Mouse (Mus musculus) Muller cell, postnatal 12 days (primary cell): ENCODE measurements around the gene Kera.

Experiments
- DNase-seq: peaks from one replicate; pipeline ENCODE4 v3.0.0-alpha.2; 2015; ENCODE audit errors: inconsistent ontology term

Gene Kera

DNA sequence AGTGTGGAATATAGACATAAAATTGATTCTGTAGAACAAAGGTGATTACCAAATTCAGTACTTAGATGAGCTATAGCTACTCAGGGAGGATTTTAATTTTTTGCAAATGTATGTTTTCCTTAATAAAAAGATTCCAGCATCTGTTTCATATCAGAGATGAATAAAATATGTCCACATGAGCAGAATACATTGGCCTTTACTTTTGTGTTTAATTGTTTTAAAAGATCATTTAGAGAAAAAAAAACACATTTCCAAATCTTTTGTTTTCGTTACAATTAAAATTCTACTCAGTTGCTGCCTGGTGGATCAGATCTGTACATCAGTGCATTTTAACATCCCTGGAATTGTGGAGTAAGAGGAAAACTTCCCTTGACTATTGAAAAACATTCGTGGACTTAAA lies at the start of gene Kera:
TSS of gene Kera (plus strand) at position 301 of the 400 bp plus-strand sequence.
- no peak for DNase-seq

DNA sequence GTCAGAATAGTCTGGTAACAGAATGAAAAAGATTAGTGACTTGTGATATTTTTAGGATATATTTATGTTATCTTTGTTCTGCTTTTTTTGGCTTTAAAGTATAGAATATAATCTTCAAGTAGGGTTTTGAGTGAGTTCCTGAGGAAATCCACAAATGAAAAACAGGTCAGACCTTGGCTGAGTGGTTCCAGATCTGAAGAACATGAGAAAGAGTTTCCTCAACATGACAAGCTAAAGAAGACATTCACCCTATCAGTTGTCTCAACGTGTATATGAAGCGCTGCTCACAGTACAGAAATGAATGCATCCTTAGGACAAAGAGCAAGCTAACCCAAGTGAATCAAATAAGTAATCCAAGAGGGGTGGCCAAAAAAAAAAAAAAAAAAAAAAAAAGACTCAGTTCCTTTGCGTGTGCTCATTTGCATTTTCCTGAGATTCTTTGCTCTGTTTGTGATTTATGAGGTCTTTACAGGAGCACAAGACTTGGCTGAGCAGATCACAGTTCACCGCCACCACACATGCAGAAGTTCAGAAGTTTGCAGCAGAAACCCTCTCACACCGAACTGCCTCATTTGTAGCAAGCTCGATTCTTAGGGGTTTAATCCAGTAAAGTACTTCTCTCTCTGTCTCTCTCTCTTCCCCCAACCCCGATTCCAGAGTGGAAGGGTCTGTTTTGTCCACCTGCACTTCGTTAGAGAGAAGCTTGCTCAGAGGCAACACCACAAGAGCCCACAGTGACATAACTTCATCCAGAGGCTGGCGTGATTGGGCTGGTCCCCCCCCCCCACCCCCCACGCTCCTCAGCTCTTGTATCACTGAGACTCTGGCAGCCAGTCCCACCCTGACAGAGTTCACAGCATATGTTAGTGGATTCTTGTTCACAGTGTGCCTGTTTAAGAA lies 41.5 kb upstream of the Kera start, which contains the start of gene Lum:
TSS of gene Lum (plus strand) at position 172 of the 900 bp plus-strand sequence.
- no peak for DNase-seq

DNA sequence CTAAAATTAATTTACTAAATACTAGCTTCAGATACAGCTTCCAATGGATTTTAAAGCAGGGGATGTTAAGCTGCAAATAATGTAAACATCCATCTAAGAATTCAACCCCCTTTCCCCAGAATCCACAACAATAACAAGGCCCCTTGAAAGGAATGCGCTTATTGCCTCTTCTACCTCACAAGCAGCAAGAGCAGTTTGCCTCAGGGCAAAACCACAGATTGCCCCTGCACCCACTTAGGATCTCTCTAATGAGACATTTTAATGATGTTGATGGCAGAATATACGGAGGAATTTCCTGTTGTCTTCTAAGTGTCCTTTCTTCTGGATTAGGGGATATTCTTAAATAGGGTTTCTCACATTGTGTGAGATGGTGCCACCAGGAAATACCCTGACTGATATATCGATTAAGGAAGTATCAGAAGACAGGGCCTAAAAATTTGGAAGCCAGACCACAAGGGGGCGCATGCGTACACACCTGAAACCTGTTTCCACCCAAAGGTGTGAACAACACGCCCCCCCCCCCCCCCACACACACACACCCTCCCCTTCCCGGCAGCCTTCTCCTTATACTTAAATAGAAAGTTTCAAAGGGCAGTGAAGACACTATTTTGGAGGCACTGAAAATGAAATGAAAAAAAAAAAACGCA lies 39.1 kb upstream of the Kera start:
- DNase-seq, result peak; percentile 31

DNA sequence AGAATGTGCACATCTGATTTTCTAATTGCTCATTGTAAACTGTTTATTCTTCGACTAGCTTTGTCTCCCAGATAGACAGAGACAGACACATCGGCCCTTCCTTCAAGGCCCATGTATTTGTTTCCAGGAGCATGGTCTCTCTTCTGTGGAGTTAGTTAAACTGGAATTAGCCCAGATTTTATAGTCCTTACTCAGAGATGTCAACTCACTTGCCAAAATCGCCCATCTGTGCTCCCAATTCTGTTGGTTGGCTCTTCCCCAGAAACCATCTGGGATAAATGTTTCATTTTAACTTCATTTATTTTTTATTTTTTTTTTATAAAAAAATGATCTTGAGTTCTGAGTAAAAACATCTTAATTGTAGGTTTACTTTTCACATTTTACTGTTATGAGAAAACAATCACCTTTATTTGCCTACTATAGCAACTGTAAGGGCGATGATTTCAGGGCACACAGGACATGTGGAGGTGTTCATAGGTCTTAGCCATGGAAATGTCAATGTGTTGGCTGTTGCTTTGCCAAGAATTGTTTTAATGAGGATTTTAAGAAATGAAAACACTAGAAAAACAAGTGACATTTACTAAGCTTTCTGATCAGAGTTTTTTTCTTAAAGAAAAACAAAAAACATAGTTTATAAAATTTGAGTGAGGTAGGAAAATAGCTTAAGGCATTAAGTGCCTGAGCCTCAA lies 24.0 kb upstream of the Kera start:
- DNase-seq, result peak; percentile 64

DNA sequence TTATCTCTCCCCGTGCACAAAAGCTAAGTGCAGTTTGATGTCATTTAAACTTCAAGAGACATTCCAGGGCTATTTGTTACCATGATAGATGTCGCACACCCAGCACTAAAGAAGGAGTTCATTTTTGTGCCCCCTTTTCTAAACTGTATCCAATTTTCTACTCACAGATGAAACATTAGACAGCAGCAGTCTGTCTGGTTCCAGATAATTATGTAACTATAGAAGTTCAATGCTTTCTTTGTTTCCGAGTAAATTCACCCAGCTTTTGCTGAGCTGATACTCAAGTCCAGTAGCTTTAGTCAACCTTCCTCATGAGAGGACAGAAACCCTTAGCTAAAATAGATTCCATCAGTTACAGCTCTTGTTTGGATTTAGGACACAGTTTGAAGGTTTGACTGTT lies 22.5 kb upstream of the Kera start:
- DNase-seq, result peak; percentile 62

DNA sequence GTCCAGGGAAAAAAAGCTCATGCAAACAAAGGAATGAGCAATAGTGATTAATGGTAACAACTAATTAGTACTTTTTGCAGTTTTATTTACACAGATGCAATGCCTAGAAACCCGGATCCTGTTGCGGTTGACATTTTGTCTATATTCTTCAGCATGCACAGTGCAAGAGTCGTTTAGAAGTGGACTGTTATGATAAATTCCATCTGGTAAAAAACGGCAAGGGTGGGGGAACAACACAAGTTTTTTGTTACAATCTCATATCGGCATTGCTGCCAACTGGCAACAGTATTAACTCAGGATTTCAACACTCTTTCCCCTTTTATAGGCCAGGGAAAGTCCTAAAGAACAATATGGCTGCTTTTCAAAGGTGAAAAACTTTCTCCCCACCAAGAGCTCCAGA lies 19.5 kb upstream of the Kera start:
- no peak for DNase-seq

DNA sequence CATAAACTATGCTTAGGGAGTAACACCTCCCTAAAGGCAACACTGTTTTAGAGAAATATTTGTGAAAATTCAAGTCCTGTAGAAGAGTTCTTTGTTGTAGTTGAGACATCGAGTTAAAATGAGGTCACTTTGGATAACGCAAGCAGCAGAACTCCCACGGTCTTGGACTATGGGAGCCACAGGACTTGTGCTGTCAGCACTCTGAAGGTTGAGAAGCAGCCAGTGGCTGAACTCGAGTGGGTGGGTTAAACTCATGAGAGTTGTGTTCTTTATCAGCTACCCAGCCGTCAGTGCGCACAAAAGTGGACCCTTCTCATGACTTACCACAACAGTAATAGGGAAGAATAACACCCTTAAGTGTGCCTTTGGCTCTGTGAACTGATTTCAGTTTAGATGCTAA lies 17.1 kb upstream of the Kera start:
- no peak for DNase-seq

DNA sequence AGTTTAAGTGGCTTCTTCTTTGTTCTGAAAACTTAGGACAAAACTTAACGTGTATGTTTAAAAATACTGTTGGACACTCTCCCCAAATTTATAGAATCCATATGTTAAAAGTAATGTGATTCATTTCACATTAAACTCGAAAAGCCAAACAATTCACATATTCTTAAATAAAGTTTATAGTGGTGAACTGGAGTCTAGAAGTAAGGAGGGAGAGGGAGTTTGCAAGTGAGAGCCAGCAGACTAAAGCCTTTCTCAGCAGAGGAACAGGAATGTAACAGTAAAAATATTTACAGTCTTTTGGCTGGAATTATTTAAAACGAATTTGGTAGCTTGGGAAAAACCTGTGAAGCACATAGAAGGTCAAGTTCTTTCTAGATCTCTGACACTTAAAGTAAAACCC lies 15.6 kb upstream of the Kera start:
- DNase-seq, result no peak

DNA sequence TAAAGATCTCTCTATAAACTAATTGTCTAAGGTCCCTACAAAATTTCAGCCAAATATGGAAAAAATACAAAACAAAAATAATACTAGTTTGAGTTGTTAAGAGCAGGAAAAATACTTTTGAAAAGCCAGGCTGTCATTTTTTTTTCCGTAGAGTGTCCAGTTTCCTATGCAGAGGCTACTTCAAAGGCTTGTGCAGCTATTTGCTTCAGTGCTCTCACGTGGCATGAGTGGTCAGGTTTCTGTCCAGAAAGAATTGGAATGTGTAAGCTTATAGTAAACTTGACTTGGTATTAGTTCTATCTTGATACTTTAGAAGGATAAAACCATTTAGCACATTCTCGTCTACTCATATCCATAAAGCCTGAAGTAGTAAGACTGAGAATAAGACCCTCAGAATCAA lies 15.0 kb upstream of the Kera start:
- DNase-seq, result no peak

DNA sequence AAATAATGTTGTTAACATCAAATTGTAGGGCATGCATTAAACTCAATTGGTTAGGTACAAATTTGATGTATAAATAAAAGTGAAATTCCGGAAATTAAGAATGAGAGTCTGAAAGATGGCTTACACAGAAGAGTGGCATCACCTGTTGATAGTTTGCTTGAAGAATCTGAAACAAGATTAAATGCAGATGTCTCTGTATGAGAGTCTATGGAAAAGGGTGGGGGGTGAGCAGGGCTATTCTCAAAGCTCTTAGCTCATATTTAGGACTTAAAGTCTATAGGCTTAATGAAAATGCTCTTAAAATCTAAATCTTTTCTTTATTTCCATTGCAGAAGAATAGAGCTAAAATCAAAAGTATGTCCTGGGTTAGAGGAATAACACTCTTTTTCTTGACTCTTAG lies 11.0 kb upstream of the Kera start:
- DNase-seq, result no peak

DNA sequence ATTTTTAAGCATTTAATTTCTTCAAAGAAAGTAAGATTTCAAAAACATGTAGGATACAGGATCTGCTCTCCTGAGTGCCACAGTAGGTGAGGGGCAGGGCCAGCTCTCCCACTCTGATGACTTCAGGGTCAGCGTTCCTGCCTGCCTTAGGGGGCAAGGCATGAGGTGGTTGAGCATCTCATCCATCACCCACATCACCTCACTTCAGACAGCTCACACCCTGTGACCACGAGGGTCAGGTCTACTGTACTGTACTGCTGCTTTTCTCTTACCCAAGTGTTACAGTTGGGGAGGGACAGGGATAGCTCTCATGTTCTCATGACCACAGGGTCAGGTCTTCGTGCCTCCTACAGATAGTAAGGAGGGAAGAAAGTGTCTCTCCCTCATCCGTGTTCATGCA lies 4.9 kb upstream of the Kera start:
- no peak for DNase-seq

DNA sequence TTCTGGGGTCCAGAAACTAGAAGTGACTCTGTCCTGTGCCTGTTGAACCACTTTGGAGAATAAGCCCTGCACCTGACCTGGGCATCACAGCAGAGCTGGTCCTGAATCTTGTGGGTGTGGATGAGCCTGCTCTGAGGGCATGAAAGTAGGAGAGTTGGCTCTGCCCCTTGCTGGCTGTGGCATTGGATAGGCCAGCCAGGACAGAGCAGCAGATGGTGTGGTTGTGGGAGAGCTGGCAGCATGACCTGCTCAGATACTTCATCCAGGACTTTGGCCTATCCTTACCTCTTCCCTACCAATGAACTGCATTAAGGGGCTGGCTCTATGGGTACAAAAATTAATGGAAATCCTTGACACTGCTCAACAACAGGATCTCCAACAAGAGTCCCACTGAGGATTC lies 3.4 kb upstream of the Kera start:
- no peak for DNase-seq

DNA sequence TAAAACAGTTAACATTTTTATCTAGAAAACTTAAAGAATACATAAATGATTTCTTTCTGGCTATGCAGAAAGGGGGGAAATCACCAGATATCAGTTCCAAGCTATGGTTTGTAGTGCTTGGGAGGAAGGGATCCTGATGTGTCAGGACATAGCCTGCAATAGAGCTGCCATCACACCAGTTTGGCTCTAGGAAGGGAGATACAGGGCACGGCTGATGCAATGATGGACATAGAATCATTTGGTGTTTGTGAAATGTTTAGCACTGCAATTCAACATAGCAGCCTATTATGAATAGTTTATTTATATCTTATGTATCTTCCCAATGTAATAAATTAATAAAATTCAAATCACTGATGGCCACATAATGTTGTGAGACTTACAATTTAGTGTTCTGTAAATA lies 15.6 kb downstream of the Kera start:
- no peak for DNase-seq

DNA sequence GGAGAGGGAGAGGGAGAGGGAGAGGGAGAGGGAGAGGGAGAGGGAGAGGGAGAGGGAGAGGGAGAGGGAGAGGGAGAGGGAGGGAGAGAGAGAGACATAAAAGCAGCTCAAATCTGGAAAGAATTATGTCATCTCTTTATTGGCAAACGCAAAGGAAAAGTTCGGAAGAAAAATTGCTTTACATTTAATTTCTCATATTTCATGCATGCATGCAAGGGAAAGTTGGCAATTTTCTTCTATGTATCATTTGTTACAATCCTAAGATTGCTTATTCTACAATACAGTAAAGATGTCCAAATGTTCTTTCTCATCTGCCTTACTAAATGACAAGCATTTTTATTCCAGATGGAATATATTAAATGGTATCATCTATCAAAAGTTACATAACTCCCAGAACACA lies 17.7 kb downstream of the Kera start:
- peak; percentile 15 for DNase-seq

DNA sequence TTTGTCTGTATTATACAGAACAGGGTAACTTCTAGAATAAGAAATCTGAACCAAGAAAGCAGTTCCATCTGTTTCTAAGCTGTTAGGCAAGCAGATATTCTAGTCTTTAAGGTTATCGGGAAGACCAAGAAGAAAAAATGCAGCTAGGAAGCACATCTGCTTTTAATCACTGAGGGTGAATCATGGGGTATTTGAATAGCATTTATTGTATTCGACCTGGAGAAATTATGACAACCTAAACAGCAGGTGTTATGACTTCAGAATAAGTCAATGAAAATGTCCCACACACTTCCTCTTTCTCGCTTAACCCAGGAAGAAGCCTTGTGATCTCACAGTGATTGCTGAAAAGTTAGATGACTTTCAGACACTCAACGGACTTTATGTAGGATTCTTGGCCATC lies 18.4 kb downstream of the Kera start:
- no peak for DNase-seq

DNA sequence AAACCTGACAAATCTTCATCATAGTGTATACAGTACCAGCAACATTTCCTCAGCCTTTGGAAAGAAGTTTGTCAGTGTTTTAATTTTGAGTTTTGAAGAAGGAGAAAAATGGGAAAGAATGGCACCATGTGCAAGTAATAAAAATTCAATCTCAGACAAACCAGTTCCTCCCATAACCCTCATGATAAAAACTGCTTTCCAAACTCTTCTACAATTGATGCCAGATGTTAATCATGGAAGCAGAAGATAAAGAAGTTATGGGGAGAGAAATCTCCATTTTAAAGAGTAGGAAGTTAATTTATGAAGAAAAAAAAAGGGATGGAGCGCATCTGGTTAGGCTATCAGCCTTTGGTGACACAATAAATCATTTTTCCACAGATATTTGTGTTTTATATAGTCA lies 19.9 kb downstream of the Kera start:
- DNase-seq, result no peak

DNA sequence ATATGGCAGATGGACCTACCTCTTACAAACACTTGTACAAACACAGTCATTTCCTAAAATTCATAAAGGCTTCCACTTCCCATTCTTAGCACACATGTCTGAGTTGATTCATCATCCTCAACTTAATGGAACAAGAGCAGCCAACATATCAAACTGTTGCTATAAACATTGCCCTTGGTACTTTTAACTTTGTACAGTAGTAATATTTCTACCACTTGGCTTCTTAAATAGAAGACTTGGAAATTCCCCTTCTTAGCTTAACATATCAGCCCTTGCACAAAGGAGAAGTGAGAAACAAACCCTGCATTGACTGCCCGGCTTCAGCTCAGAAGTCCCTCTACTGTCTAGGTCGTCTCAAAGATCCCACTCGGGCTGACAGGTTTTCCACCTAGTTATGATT lies 24.4 kb downstream of the Kera start:
- no peak for DNase-seq

DNA sequence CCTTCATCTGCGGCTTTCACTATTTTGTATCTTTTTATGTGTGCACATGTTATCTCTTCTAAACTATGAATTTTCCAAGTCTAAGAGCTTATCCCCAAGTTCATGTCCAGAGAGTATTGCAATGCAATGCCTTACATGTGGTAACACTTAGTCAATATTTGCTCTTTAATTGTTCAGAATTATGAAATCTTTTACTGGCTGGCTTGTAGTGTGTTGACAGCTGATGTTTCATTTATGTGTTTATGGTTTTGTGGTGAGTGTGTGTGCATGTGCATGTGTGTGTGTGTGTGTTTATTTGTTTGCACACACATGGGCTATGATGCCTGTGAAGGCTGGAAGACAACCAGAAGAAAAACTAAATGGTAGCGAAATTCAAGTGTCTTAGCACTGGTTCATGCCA lies 35.2 kb downstream of the Kera start:
- DNase-seq, result no peak

DNA sequence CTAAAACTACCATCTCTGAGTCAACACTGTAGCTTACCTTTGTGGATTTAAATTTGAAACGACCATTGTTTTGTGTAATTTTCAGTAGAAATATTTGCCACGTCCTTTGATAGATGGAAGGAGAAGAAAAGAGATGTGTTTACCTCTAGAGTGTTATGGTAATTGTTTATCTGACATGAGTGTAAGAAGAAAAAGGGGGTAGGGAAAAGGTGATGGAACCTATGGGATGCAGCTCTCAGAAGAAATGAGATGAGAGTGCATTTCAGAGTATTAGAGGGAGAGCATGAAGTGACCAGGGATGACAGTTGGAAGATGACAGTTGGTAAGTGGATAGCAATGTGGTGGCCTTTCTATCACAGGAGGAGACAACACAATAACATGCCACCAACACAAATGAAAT lies 37.1 kb downstream of the Kera start, which contains the start of gene Epyc:
TSS of gene Epyc (plus strand) at position 301 of the 400 bp plus-strand sequence.
- no peak for DNase-seq

DNA sequence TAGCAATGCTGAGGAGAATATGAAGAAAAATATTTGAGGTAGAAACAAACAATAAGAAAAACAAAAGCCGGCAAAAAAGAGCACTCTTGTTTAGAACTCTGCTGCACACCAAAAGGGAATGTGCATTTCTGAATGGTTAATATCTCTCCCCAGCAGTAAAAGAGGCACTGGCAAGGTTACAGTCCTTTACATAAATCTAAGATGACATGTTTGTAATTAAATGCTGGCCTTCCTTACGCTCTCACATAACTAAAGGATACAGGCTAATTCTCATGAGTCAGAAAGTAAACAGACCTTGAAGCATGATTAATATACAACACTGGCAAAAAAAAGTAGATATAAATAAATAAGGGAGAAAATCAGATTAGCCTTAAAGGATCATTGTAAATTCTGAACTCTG lies 43.7 kb downstream of the Kera start:
- peak; percentile 13 for DNase-seq

DNA sequence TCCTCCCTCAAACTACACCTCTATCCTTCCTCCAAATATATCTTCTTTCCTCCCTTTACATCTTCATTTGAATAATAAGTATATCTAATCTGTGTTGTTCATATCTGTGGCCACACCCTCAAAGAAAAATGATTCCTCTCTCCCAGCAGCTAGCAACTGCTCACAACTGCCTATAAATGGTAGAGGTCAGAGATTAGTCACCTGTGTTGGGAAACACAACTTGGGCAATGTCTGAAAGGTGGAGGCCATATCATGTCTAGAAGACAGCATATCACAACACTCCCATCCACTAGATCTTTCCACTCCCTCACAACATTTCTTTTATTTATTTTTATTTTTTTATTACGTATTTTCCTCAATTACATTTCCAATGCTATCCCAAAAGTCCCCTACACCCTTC lies 52.8 kb downstream of the Kera start:
- DNase-seq, result no peak
